Mouse (Mus musculus) thymus, postnatal 25 days (tissue): ENCODE measurements at regions not wholly inside any gene's neighbourhood (a gene's known extent, or its start where the extent isn't known, plus 50 kb on each side); places are given as distances from the start of the nearest gene placed in this dataset.

Source experiments
- DNase-seq: peaks from one replicate; pipeline ENCODE4 v3.0.0; 2022

DNA sequence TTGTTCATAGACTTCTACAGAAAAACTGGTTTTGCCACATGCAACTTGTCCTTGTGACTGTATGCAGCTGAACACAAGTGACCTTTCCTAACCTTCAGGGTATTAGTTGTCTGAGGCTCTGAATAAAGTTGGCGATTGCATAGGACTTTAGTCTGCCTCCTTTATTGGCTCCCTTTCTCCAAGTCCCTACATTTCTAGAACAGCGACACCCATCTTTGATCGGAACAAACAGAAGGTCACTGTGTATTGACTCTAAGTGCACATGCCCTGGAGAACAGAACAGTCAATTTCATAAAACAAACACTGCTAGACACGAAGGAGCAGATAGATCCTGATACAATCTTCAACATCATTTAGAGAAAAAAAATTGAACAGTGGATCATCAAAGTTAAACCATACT is 60.2 kb upstream of the Rbms3 start:
- DNase-seq: no peak
